Mouse (Mus musculus) CH12.LX (cell line): ENCODE results near the gene Mmadhc. TPM values are rescaled to one million over a fixed set of nuclear protein-coding genes. Genes with fewer than 3 reads are reported as not detected.

Source experiments
- DNase-seq: peaks from one replicate; pipeline ENCODE4 v3.0.0-alpha.2; 2013; ENCODE audit errors: extremely low read depth
- H3K27ac ChIP-seq: 2 replicates; pipeline ENCODE4 v1.5.1; 2012; ENCODE audit warnings: low read depth, mild to moderate bottlenecking, control low read depth, moderate library complexity; ENCODE audit not compliant: insufficient read depth
- H3K27me3 ChIP-seq: replicated peaks from 2 replicates; pipeline ENCODE3; 2012; ENCODE audit warnings: inconsistent platforms
- H3K36me3 ChIP-seq, 2 experiments: replicated peaks in 1 of 2; 2 replicates each; pipeline versions ENCODE3 to v1.6.1; 2012; ENCODE audit warnings: inconsistent platforms in 1 of 2, low read length in 1 of 2, mild to moderate bottlenecking in 1 of 2, mixed read lengths in 1 of 2, moderate library complexity in 1 of 2; ENCODE audit not compliant: control insufficient read depth in 1 of 2, insufficient read depth in 1 of 2
- H3K4me1 ChIP-seq, 2 experiments: 2 replicates each; pipeline ENCODE4 v1.6.1; 2012; ENCODE audit warnings: inconsistent platforms in 1 of 2, moderate library complexity in 1 of 2; ENCODE audit not compliant: insufficient read depth in 2 of 2, control insufficient read depth in 1 of 2
- H3K4me2 ChIP-seq: 2 replicates; pipeline ENCODE4 v1.6.1; 2012; ENCODE audit warnings: low read depth, mild to moderate bottlenecking, control low read depth; ENCODE audit not compliant: poor library complexity, insufficient read depth, severe bottlenecking
- H3K4me3 ChIP-seq, 3 experiments: fragments of 150-350 bp in 1 of 3; sonication (generic) in 1 of 3; replicated peaks in 1 of 3; 2 replicates each; pipeline versions ENCODE3 to v1.5.1; 2011 to 2012; ENCODE audit warnings: low read depth in 2 of 3, low read length in 2 of 3, mild to moderate bottlenecking in 2 of 3, moderate library complexity in 2 of 3, control low read depth in 1 of 3, improper control_type of control experiment in 1 of 3, inconsistent platforms in 1 of 3, mixed read lengths in 1 of 3; ENCODE audit not compliant: poor library complexity in 1 of 3
- H3K79me2 ChIP-seq: replicated peaks from 2 replicates; pipeline ENCODE4 v1.6.1; 2012; ENCODE audit warnings: mild to moderate bottlenecking, moderate library complexity; ENCODE audit not compliant: control insufficient read depth, poor library complexity, insufficient read depth, severe bottlenecking; ENCODE audit errors: extremely low read depth
- H3K9ac ChIP-seq: 2 replicates; pipeline ENCODE4 v1.6.1; 2012; ENCODE audit warnings: low read depth, mild to moderate bottlenecking, control low read depth, moderate library complexity; ENCODE audit not compliant: insufficient read depth
- H3K9me3 ChIP-seq: replicated peaks from 2 replicates; pipeline ENCODE3; 2012; ENCODE audit warnings: low read length, inconsistent platforms, mixed read lengths
- BHLHE40 ChIP-seq: IDR thresholded peaks from 2 replicates; pipeline ENCODE4 v1.6.1; 2011; ENCODE audit warnings: mild to moderate bottlenecking, low read depth, low read length, improper control_type of control experiment
- CHD2 ChIP-seq: IDR thresholded peaks from 2 replicates; pipeline ENCODE4 v1.6.1; 2011; ENCODE audit warnings: low read length, improper control_type of control experiment
- CTCF ChIP-seq, 2 experiments: IDR thresholded peaks in 1 of 2; conservative IDR thresholded peaks in 1 of 2; 2 replicates each; pipeline ENCODE4 v1.5.1; 2011 to 2012; ENCODE audit warnings: low read depth in 2 of 2, low read length in 2 of 2, improper control_type of control experiment in 1 of 2, inconsistent platforms in 1 of 2, mild to moderate bottlenecking in 1 of 2, moderate library complexity in 1 of 2
- EP300 ChIP-seq: IDR thresholded peaks from 2 replicates; pipeline ENCODE4 v1.6.1; 2011; ENCODE audit warnings: low read length, improper control_type of control experiment
- GABPA ChIP-seq: IDR thresholded peaks from 2 replicates; pipeline ENCODE4 v1.6.1; 2012; ENCODE audit warnings: low read depth, low read length, improper control_type of control experiment, inconsistent platforms; ENCODE audit not compliant: insufficient replicate concordance
- HCFC1 ChIP-seq: IDR thresholded peaks from 2 replicates; pipeline ENCODE4 v1.6.1; 2012; ENCODE audit warnings: low read depth, mild to moderate bottlenecking, inconsistent platforms, low read length, improper control_type of control experiment
- JUN ChIP-seq: IDR thresholded peaks from 2 replicates; pipeline ENCODE4 v1.6.1; 2011; ENCODE audit warnings: low read depth, mild to moderate bottlenecking, low read length, improper control_type of control experiment, moderate library complexity; ENCODE audit not compliant: insufficient read depth
- JUND ChIP-seq: conservative IDR thresholded peaks from 2 replicates; pipeline ENCODE4 v1.6.1; 2011; ENCODE audit warnings: low read depth, low read length, improper control_type of control experiment
- MAZ ChIP-seq: IDR thresholded peaks from 2 replicates; pipeline ENCODE4 v1.6.1; 2012; ENCODE audit warnings: low read depth, mild to moderate bottlenecking, inconsistent platforms, low read length, improper control_type of control experiment, moderate library complexity
- MEF2A ChIP-seq: IDR thresholded peaks from 2 replicates; pipeline ENCODE4 v1.6.1; 2014; ENCODE audit warnings: low read depth, mild to moderate bottlenecking, inconsistent platforms, low read length, improper control_type of control experiment, borderline replicate concordance
- MYC ChIP-seq: IDR thresholded peaks from 2 replicates; pipeline ENCODE4 v1.6.1; 2011; ENCODE audit warnings: low read depth, mild to moderate bottlenecking, improper control_type of control experiment, low read length
- NELFE ChIP-seq: IDR thresholded peaks from 2 replicates; pipeline ENCODE4 v1.6.1; 2011; ENCODE audit warnings: low read depth, low read length, improper control_type of control experiment
- NRF1 ChIP-seq: IDR thresholded peaks from 2 replicates; pipeline ENCODE4 v1.6.1; 2014; ENCODE audit warnings: low read depth, mild to moderate bottlenecking, inconsistent platforms, low read length, improper control_type of control experiment, moderate library complexity
- PAX5 ChIP-seq: IDR thresholded peaks from 2 replicates; pipeline ENCODE4 v1.6.1; 2012; ENCODE audit warnings: low read length, inconsistent platforms, mixed read lengths
- POLR2A ChIP-seq: IDR thresholded peaks from 2 replicates; pipeline ENCODE4 v1.6.1; 2011; ENCODE audit warnings: low read depth, mild to moderate bottlenecking, improper control_type of control experiment, low read length
- RAD21 ChIP-seq: IDR thresholded peaks from 2 replicates; pipeline ENCODE4 v1.6.1; 2011; ENCODE audit warnings: low read depth, mild to moderate bottlenecking, low read length, improper control_type of control experiment, moderate library complexity
- SIN3A ChIP-seq: IDR thresholded peaks from 2 replicates; pipeline ENCODE4 v1.6.1; 2012; ENCODE audit warnings: low read length, improper control_type of control experiment, inconsistent platforms
- TBP ChIP-seq: conservative IDR thresholded peaks from 2 replicates; pipeline ENCODE4 v1.6.1; 2011; ENCODE audit warnings: low read depth, low read length, improper control_type of control experiment
- ZC3H11A ChIP-seq: IDR thresholded peaks from 2 replicates; pipeline ENCODE4 v1.6.1; 2012; ENCODE audit warnings: low read depth, mild to moderate bottlenecking, inconsistent platforms, low read length, improper control_type of control experiment
- ZMIZ1 ChIP-seq: IDR thresholded peaks from 2 replicates; pipeline ENCODE4 v1.6.1; 2012; ENCODE audit warnings: low read depth, mild to moderate bottlenecking, inconsistent platforms, low read length, improper control_type of control experiment
- dilution Hi-C: fragments of 300-500 bp; cut with MboI; formaldehyde crosslinking; loops from 2 replicates; pipeline ENCODE4 v1.14.3; 2020; ENCODE audit warnings: low sequenced_read_pairs; ENCODE audit not compliant: extremely low pct_unique_long_range_greater_than_20kb, extremely low pct_ligation_motif_present
- in situ Hi-C: fragments of 300-500 bp; cut with MboI; formaldehyde crosslinking; loops from 3 replicates; pipeline ENCODE4 v1.14.3; 2019; ENCODE audit warnings: low sequenced_read_pairs, low pct_ligation_motif_present, low pct_unique_long_range_greater_than_20kb, mixed read lengths
- polyA plus RNA-seq: library from polyadenylated mRNA; unstranded; fragments of >175 nt; gene quantifications from 2 replicates; pipeline ENCODE4 v1.2.1, GENCODE M21; 2012; ENCODE audit warnings: low read depth; ENCODE audit not compliant: insufficient read length
- total RNA-seq, 2 experiments: library from RNA; depleted of rRNA; stranded (reverse); fragments of 300-350 nt in 1 of 2; fragments of >200 nt in 1 of 2; gene quantifications; 2 replicates each; pipeline ENCODE4 v1.2.3; 2012 to 2014

The Mmadhc gene
- total and polyA plus RNA-seq, 3 experiments: 74.9 to 142 (median 99.1) TPM

DNA sequence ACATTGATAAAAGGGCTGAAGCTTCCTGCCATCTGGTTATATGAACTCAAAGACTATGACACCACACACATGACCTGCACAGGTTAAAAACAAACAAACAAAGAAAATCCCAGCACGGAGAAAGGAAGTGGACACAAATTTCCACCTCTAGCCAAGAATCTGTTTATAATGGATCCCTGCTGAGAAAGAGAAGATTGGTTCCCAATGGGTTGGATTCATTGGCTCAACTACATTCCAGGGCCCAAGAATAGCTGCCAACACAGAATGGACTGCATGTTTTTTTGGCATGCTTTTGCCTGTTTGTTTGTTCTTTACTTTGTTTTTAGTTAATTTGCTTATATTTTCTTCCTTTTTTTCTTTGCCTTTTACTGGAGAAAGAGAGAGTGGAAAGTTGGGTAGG is 41.0 kb upstream of the Mmadhc start:
- no peak for TF ChIP-seq MEF2A
- TF ChIP-seq PAX5: no peak
- no peak for TF ChIP-seq HCFC1
- no peak for TF ChIP-seq ZC3H11A
- TF ChIP-seq POLR2A: no peak
- no peak for TF ChIP-seq MYC
- no peak for TF ChIP-seq JUND
- no peak for TF ChIP-seq NRF1
- no peak for TF ChIP-seq EP300
- no peak for TF ChIP-seq SIN3A
- TF ChIP-seq BHLHE40: no peak
- TF ChIP-seq NELFE: no peak
- TF ChIP-seq ZMIZ1: no peak
- TF ChIP-seq RAD21: no peak
- no peak for TF ChIP-seq CTCF (conservative IDR thresholded peaks at IDR 0.05 in 1 of 2, IDR thresholded peaks at IDR 0.05 in 1 of 2; ENCODE audit: low read depth in 2 of 2, low read length in 2 of 2)
- no peak for TF ChIP-seq TBP
- no peak for TF ChIP-seq JUN
- Histone ChIP-seq H3K9ac (no peak overlapping the region), H3K27ac (no peak overlapping the region), H3K4me1 (no peaks in the 10 kb centered on the region), H3K9me3 (no peaks in the 10 kb centered on the region), H3K27me3 (no peaks in the 10 kb centered on the region), H3K36me3 (no peaks in the 10 kb centered on the region), H3K4me2 (no peak overlapping the region), H3K4me3 (no peak overlapping the region), H3K79me2 (no peaks in the 10 kb centered on the region)
- DNase-seq: no peak
- in situ Hi-C loops: no loop called here
- dilution Hi-C loops: no loop called here

DNA sequence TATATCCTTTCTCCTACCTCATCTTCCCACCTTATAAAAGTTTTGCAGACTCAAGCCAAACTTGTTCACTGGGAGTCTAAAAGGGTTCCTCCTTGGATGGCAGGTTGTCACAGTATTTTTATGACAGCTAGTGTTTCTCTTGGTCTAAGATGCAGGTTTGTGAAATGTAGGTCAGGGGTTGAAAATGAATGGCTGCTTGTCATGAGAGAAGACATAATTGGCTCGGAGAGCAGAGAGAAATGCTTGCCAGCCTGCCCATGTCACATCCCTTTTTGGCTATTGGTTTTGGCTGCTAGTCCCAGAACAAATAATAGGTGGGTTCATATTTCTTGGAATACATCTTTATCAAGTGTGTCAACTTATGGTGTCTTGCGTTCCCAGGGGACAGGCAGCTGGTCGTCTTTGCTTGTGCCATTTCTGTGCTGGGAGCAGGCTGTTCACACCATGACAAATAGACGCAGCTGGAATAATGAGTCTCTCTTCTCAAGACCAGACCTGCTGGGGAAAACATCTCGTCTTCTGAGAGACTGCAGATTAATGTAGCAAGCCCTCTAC is 35.2 kb upstream of the Mmadhc start:
- no peak for DNase-seq
- no peak overlapping the region for H3K4me2 ChIP-seq
- no peaks in the 10 kb centered on the region for H3K36me3 ChIP-seq
- no peaks in the 10 kb centered on the region for H3K79me2 ChIP-seq
- H3K9me3 ChIP-seq: no peaks in the 10 kb centered on the region
- TF ChIP-seq GABPA (no peak), BHLHE40 (no peak), JUN (no peak), CHD2 (no peak), MAZ (no peak), NELFE (no peak)
- TF ChIP-seq, all 38 proteins: peak for 0
- dilution Hi-C loops (no loop called here), in situ Hi-C loops (no loop called here)
- Histone ChIP-seq H3K4me1 (no peaks in the 10 kb centered on the region), H3K27me3 (no peaks in the 10 kb centered on the region), H3K4me3 (no peak overlapping the region), H3K27ac (no peak overlapping the region), H3K9ac (no peak overlapping the region)
